Mouse (Mus musculus): ENCODE measurements around the gene Fam3c.

Gene Fam3c

DNA sequence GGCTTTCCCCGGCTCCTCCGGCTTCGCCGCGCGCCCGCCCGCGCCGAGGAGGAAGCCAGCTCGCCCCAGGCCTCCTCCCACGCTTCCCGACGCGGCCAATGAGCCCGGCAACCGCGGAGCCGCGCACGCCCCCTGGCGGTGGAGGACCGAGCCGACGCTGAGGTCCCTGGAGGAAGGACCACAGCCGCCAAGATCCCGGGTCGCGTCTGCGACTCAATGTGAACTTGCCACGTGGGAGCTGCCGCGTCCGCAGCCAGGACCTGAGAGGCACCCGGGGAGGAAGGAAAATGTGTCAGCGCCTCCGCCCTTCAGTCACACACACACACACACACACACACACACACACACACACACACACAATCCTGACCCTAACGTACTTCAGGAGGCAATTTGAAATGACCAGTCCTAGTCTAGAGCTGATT, at the start of gene Fam3c:
Fam3c (minus strand) TSS at position 158 of the 422 bp plus-strand sequence.
- DNase-seq = peak; percentile 91

- no peak for DNase-seq
Measured at GRCm38 (mm10) chr6:22405021-22405420, 49.0 kb upstream of the Fam3c start.

DNA sequence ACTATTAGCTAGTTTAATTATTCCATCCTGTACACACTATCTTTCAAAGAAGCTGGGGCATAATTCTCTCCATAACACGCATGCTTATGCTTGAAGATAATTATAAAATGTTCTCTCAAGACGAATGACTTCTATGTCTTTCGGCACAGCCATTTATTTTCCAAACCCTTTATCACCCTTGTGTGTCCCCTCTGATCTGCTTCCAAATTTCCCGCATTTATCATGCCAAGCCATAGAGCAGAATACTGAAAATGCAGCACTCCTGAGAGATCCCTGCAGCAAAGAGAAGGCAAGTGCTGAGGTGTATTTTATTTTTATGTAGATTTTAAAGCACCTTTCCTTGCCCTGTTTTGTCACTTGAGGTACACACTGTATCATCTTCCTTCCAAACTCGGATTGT, 47.7 kb upstream of the Fam3c start:
- no peak for DNase-seq

DNA sequence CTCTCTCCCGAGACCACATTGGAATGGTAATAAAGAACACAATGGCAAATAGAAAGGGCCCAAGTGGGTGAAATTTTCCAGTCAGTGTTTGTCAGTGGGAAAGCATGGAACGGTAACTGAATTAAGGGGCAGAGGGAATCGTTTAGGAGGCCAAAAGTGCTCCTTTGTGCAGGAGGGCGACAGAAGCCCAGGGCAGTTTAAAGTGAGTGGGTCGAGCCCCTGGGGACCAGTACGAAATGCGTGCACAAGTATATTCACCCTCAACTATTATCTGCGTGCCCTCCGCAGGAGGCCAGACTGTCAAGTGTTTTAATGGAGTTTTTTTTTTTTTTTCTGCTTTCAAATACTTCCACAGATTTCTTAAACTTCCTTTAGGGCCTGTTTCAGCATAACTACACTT, 47.3 kb upstream of the Fam3c start:
- DNase-seq = no peak

DNA sequence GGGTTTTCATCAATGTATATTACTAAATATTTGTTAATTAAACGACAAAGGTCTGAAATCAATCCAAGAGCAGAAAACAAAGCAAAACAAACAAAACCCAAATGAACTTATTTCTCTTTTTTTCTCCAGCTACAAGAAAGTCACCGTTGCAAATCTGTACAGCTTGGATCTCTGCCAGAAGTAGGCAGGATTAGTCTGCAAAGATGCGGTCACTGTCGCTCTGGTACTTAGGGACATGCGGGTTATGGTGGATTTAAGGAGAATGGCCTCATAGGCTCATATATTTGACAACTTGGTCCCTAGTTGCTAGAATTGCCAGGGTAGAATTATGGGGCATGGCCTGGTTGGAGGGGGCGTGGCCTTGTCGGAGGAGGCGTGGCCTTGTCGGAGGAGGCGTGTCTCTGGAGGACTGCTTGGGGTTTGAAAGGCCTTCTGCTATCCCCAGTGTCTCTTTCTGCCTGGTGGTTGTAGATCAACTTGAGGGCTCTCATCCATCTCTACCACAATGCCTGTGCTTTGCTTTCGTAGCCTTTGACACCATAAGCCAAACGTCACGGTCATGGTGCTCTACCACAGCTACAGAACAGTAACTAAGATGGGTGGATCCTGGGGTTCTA, 46.6 kb upstream of the Fam3c start:
- DNase-seq = no peak

DNA sequence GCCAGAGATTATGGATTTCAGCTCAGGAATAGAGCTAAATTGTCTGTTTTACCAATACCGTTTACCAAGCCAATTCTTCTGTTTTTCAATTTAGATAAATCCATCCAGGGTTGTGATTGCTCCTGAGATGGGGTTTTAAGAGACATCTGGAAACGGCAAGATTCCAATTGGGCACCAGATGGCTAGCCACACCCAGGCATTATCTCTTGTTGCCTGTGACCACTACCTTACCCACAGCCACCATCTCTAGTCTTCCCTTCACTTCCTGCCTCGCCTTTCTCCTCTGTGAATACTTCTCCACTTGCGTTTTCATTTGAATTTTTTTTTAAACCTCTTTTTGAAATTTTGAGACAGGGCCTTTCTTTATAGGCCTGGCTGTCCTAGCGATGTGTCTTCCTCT, 46.0 kb upstream of the Fam3c start:
- no peak for DNase-seq

GRCm38 (mm10) chr6:22398079-22398774, 42.2 kb upstream of the Fam3c start:
- no peak for DNase-seq

DNA sequence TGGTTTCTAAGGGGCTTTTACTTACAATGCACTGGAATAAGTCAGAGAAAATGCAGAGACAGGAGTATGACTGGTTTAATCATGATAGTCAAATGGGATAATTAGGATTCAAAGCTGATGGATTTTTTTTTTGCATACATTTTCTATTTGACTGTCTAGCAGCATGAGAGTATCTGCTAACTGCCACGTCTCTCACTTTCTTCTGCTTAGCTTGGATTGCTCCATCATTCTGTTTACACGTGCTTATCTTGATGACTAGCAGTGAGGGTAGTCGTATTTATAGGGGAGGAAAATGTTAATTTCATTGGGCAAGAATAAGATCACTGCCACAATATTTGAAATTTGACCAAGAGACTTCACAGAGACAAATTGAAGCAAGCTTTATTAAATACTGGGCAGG, 39.2 kb upstream of the Fam3c start:
- DNase-seq = no peak

GRCm38 (mm10) chr6:22390654-22391365, 34.8 kb upstream of the Fam3c start:
- no peak for DNase-seq

DNA sequence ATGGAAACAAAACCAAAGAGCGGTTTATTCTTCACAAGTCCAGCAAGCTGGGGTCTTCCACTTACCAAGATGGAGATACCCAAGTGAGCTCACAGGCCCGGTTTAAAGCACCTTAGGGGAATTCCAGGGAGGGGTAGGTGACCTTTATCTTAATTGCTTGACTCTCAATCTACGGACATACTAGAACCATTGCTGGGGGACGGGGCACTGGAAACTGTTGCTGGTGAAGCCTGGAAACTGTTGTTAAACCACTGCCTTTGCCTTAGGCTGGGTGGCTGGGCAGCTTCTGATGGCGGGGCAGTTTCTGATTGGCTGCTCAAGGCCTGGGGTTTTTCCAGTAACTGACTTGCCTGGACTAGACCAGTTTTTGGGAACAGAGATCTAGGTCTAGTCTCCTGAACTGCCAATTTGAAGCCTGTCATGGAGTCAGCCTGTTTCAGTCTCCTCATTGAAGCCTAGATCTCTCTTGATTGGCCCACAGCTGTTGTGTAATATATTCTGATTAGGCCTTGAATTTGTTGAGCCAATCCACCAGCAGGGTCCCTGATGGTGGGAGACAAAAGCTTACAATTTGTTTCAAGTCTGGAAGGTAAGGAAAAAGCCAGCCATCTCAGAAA, 29.3 kb upstream of the Fam3c start:
- DNase-seq = no peak

DNA sequence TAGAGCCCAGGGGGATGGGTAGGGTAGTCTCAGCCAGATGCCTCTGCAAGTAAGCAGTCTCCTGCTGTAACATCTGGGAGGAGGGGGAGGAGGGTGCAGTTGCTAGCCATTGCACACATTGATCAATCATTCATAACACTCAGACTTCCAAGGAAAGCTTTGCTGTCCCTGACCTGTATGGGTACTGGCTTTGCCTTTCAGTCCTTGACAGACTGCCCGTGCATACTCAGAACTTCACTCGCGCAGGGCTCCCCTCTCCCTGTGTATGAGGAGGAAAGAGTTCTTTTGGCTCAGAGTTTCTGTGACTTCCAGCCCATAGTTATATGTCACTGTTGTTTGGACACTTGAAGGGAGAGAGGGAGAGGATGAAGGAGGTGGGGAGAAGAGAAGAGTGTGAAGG, 24.2 kb upstream of the Fam3c start:
- no peak for DNase-seq

GRCm38 (mm10) chr6:22379831-22380230, 23.8 kb upstream of the Fam3c start:
- no peak for DNase-seq

GRCm38 (mm10) chr6:22378462-22378861, 22.4 kb upstream of the Fam3c start:
- no peak for DNase-seq

- no peak for DNase-seq
Measured at GRCm38 (mm10) chr6:22374791-22375190, 18.7 kb upstream of the Fam3c start.

- DNase-seq = no peak
Measured at GRCm38 (mm10) chr6:22373476-22373875, 17.4 kb upstream of the Fam3c start.

DNA sequence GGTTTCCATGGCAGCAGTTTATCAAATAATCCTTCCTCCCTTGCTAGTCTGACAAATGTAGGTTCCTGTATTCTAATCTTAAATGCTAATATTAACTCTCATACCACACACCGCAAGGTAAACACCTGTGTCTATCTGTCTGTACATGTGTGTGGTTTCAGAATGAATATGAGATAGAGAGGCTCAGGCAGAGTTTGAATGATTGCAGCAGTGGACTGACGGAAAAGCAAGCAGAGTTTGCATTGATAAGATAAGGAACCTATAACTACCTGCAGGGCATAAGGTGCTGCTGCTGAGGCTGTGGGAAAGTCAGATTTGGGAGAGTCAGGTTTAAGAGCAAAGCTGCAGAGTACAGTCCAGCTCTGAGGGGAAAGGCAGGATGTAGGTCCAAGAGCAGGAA, 10.9 kb upstream of the Fam3c start:
- no peak for DNase-seq

- DNase-seq = no peak
Measured at GRCm38 (mm10) chr6:22363590-22363989, 7.5 kb upstream of the Fam3c start.

DNA sequence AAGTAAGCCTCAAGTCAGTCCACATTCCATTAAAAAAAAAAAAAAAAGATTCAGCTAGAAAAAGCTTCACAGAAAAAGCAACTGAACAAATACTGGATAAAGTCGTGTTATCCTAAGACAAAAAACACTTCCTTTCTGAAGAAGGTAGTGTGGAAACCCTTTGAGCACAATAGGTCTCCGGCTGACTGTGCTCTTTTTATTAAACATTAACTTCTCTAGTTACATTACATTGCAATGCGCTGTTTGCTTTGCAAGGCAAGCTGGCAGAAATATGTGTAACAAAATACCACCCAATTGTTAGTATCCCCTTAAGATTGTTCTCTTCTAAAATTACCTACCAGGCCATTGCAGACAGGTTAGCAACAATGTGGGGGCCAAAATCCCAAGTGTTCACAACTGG, 5.9 kb upstream of the Fam3c start:
- DNase-seq = no peak

GRCm38 (mm10) chr6:22359019-22359418, 3.0 kb upstream of the Fam3c start:
- no peak for DNase-seq

DNA sequence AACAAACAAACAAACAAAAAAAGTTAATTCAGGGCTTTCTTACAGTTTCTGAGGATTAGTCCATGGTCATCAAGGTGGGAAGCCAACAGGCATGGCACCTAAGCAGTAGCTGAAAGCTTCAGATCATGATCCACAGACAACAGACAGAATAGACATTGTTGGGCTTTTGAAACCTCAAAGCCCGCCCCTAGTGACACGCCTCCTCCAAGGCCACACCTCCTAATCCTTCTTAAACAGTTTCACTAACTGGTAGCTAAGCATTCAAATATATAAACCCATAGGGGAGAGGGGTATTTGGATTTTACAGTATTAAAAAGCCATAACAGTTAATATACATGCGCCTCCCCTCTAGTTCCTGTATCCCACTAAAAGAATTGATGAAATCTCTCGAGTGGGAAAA, 1.3 kb upstream of the Fam3c start:
- no peak for DNase-seq

- no peak for DNase-seq
Measured at GRCm38 (mm10) chr6:22355396-22356085, 502 bp downstream of the Fam3c start.

DNA sequence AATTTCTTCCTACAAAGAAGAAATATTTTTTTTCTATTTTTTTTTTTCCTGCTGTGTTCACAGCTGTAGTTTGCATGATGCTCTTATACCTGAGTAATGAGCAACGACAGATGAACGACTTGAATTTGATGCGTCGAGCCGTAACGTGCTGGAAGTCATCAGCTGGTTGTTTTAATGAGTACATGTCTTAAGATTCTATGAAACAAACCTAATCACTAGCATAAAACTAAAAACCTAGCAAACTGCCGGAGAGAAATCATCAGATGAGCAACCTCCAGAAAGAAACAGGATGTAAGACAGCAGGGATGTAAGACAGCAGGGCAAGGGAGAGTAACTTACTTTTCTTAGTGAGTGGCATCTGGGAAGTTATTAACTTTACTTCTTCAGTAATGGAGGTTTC, 1.4 kb downstream of the Fam3c start:
- DNase-seq = no peak

DNA sequence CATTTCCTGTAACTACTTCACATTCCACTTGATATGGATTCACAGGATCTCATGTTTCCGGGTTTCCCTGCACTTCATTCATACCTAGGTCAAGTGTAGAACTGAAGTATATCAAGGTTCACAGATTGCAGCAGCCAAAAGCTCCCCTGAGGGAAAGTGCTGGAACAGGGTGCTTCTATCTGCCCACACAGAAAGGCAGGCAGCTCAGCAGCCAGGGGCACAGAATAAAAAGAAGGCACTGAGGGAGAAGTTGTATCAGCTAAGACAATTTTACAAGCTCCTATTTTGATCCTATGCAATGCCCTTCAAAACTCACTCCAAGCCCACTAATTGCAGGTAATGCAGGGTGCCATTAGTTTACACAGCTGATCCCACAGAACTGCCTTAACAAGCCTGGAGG, 2.0 kb downstream of the Fam3c start:
- no peak for DNase-seq

Measured in cerebellum, adult 11-12 months (tissue).